Mouse (Mus musculus) gastrocnemius, adult 2 months (tissue): ENCODE measurements at regions not wholly inside any gene's neighbourhood (a gene's known extent, or its start where the extent isn't known, plus 50 kb on each side); places are given as distances from the start of the nearest gene placed in this dataset.
A peak's percentile ranks its signal among the peaks of the same experiment; 100 is the strongest.

ENCODE experiments used
- DNase-seq: peaks from one replicate; pipeline ENCODE4 v3.0.0; 2022
- H3K27ac ChIP-seq: fragments of 200-600 bp; 2 replicates; pipeline ENCODE4 v1.8.1; 2022; ENCODE audit warnings: mild to moderate bottlenecking
- H3K4me3 ChIP-seq: fragments of 200-600 bp; 2 replicates; pipeline ENCODE4 v1.8.1; 2022; ENCODE audit warnings: mild to moderate bottlenecking, moderate library complexity
- CTCF ChIP-seq: fragments of 200-600 bp; IDR thresholded peaks from 2 replicates; pipeline ENCODE4 v1.8.1; 2022; ENCODE audit warnings: antibody characterized with exemption, mild to moderate bottlenecking, moderate library complexity
- intact Hi-C: fragments of 180-260 bp; cut with DNase I; formaldehyde crosslinking; loops from one replicate; pipeline ENCODE4 v1.15.1; 2025

GRCm38 (mm10) chr13:107760511-107760910, 283.7 kb upstream of the Smim15 start:
- TF ChIP-seq CTCF: no peak
- intact Hi-C loops: no loop called here
- H3K4me3 ChIP-seq: no peak overlapping the region
- no peak overlapping the region for H3K27ac ChIP-seq
- no peak for DNase-seq

DNA sequence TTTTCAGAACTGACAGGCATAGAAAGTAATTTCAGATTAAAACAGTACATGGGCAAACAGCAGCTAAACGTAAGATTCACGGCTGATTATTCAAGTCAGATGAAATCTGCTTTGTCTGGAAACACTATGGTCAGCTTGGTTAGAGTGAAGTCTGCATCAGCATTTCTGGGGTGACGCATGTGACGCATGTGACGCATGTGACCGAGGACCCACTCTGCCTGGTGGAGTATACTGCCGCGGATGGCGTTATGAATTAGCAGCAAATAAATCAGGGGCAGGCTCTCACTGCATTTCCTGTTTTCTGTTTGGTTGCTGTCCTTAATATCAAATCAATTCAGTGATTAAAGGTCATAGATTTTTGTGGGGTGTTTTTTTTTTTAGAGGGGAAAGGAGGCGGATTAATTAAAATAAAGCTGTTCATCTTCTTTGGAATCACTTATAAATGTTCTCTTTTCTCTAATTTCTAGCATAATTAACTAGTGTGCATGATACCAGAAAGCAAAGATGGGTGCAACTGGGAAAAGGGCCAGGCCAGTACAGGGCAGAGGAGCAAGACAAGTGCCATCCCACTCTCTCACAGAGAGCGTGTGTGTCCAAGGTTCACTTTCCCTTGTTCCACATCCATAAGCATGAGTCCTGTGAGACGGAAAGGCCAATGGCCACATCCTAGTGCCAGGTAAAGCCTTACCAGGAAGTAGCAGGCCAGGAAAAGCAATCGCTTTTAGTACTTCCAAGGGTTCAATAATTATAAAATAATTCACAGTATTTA, 285.7 kb upstream of the Smim15 start:
- H3K27ac ChIP-seq: no peak overlapping the region
- TF ChIP-seq CTCF: no peak
- intact Hi-C loops: loop anchor here (10.0 kb wide), 1 partner anchor 126 kb away; no protein-coding TSS in a partner anchor
- no peak for DNase-seq
- H3K4me3 ChIP-seq: no peak overlapping the region

DNA sequence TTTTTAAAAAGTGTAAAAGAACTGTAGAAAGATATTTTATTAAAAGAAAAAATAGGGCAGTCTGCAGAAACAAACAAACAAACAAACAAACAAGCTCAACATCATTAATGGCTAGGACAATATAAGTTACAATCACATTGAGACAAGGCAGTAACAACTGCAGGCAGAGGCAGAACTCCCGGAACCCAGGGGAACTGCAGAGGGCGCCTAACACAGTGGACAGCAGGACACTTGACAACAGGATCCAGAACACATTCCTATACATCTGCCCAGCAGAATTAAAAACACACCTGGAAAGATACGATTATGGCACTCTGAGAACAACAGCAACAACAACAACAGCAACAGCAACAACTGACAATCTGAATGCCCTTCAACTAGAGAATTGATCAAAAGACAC, 291.5 kb upstream of the Smim15 start:
- intact Hi-C loops: loop anchor here (10.0 kb wide), 1 partner anchor 132 kb away; no protein-coding TSS in a partner anchor
- H3K27ac ChIP-seq: no peak overlapping the region
- TF ChIP-seq CTCF: peak; percentile 37
- H3K4me3 ChIP-seq: no peak overlapping the region
- DNase-seq: no peak

DNA sequence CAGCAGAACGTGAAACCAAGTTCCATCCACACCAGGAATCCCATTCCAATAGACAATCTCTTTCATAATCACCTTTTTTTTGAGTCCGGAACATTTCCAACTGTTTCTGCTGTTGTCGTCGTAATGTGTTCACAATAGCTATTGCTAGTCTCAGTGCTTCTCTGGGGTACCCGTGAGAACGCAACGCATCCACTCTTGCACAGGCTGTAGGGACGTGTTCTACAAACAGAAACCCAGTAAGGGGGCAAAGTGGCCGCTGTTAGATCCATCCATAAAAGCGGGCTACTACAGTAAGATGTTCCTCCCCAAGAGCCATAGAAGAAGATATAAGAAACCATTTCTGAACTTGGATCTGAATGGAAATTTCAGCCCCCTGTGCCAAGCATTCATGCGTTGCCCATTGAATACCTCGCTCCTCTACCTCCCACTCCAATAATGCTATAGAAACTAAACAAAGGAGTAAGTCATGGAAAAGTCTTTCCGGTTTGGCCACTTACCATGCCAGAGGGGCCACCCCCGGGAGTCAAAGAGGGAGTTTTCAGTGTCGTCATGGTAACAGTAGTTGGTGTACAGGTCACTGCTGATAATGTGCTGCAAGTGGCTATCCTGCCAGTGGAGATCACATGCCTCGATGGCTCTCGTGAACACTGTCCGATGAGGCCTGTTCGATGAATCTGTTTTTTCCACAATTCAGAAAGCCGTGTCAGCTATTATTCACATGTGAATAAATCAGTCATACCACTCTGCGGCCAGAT, 300.6 kb upstream of the Smim15 start:
- no peak for DNase-seq
- intact Hi-C loops: no loop called here
- no peak for TF ChIP-seq CTCF
- Histone ChIP-seq H3K27ac (no peak overlapping the region), H3K4me3 (no peak overlapping the region)

GRCm38 (mm10) chr13:107736581-107736980, 307.7 kb upstream of the Smim15 start:
- H3K4me3 ChIP-seq: no peak overlapping the region
- intact Hi-C loops: no loop called here
- peak; percentile 26 for DNase-seq
- no peak for TF ChIP-seq CTCF
- H3K27ac ChIP-seq: no peak overlapping the region

- intact Hi-C loops: no loop called here
- DNase-seq: no peak
- Histone ChIP-seq H3K4me3 (no peak overlapping the region), H3K27ac (no peak overlapping the region)
- no peak for TF ChIP-seq CTCF
Measured at GRCm38 (mm10) chr13:107734161-107734905, 309.9 kb upstream of the Smim15 start.

DNA sequence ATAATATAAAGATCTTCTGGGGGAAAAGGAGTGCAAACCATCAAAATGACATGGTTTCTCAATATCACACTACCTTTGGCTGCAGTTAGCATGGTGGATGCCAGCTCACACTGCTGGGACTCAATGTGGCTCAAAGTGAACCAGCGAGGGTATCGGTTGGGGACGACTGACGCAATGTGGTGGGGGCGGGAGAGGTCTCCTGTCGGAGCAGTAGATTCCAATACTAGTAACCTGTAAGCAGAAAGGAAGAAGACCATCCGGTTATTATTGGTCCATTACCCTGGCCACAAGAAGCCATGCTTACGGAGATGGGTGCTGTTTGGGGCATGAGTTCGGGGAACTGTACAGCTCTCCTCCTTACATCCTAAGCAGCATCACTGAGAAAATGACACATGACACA, 313.3 kb upstream of the Smim15 start:
- intact Hi-C loops: no loop called here
- no peak for TF ChIP-seq CTCF
- H3K27ac ChIP-seq: no peak overlapping the region
- no peak overlapping the region for H3K4me3 ChIP-seq
- no peak for DNase-seq

DNA sequence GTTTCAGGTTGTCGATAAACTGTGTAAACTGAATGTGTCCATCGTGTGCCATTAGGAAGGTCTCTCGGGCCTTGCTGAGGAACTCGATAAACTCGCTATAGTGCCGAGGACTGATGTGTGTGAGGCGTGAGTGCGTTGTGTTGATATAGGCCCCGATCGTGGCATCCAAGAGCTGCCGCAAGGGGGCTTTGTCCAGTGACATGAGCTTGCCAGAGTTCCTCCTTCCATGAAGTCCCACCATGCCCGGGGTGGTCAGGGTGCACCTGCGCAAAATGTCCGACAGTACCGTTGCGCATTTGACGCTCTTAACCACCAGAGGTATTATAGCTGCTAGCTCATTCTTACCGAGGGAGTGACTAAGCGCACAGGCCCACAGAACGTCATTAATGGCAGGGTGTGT, 317.8 kb upstream of the Smim15 start:
- DNase-seq: no peak
- H3K27ac ChIP-seq: no peak overlapping the region
- intact Hi-C loops: no loop called here
- H3K4me3 ChIP-seq: no peak overlapping the region
- no peak for TF ChIP-seq CTCF

DNA sequence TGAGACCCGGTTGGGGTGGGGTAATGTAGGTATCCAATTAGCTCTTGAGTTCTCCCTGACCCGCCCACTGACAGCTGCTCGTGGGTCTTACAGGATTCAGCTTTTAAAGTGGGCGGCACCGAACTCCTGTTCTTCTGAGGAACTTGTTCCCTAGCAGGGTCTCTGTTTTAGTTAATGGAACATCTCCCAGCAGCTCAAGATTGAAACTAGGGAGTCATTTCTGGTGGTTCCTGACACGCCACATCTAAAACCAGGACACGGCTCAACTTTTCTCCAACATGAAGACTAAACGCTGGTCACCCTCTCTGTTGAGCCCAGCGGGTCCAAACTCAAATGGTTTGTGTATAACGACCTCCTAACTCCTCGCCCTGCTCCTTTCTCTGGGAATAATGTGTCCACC, 322.3 kb upstream of the Smim15 start:
- no peak for TF ChIP-seq CTCF
- H3K4me3 ChIP-seq: no peak overlapping the region
- no peak for DNase-seq
- no peak overlapping the region for H3K27ac ChIP-seq
- intact Hi-C loops: no loop called here

- Histone ChIP-seq H3K4me3 (no peak overlapping the region), H3K27ac (no peak overlapping the region)
- no peak for DNase-seq
- no peak for TF ChIP-seq CTCF
- intact Hi-C loops: no loop called here
Measured at GRCm38 (mm10) chr13:107720874-107721574, 323.2 kb upstream of the Smim15 start.

GRCm38 (mm10) chr13:107718973-107719620, 325.1 kb upstream of the Smim15 start:
- H3K4me3 ChIP-seq: no peak overlapping the region
- no peak for TF ChIP-seq CTCF
- DNase-seq: no peak
- no peak overlapping the region for H3K27ac ChIP-seq
- intact Hi-C loops: no loop called here

- Histone ChIP-seq H3K4me3 (no peak overlapping the region), H3K27ac (no peak overlapping the region)
- no peak for TF ChIP-seq CTCF
- DNase-seq: no peak
- intact Hi-C loops: no loop called here
Measured at GRCm38 (mm10) chr13:107715616-107716015, 328.6 kb upstream of the Smim15 start.
